Mouse (Mus musculus): ENCODE results near the gene Vps37d. TPM values are rescaled to one million over a fixed set of nuclear protein-coding genes. Genes with fewer than 3 reads are reported as not detected.
A peak's percentile ranks its signal among the peaks of the same experiment; 100 is the strongest.

The Vps37d gene
- total and polyA plus RNA-seq, 2 experiments from 2014 or later: 31.1 to 71.1 TPM

DNA sequence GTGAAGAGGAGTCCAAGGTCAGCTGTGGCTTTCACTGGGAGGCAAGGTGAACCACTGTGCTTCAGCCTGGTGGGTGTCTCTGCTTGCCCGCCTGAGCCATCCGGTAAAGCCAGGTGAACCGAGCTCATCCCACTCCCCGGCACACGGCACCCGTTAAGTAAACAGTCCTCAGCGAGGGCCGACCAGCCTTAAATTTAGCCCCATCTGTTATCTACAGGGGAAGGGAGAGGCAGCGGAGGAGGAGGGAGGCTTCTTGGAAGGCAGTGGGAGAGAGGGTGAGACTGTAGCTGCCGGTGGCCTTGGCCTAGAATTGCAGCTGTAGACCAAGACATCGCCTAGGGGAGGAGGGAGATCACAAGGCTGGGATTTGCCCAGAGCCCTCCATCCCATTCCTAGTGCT lies 37.3 kb downstream of the Vps37d start:
- no peak for TF ChIP-seq CTCF (IDR thresholded peaks at IDR 0.05; ENCODE audit: low read depth)
- Histone ChIP-seq H3K4me1 (ENCODE audit: insufficient read depth) (no peaks in the 10 kb centered on the region), H3K27me3 (ENCODE audit: insufficient read depth, low read length) (no peaks in the 10 kb centered on the region), H3K4me2 (ENCODE audit: low read depth) (no peak overlapping the region), H3K9me3 (ENCODE audit: low read length) (no peaks in the 10 kb centered on the region), H3K9ac (no peak overlapping the region), H3K36me3 (ENCODE audit: insufficient read depth) (peaks cover 21% of the 10 kb centered on the region), H3K4me3 (ENCODE audit: low read depth, low read length) (no peak overlapping the region), H3K27ac (ENCODE audit: low read depth, low read length) (peak overlapping the region; percentile 77)
- 79% methylated on average over 11 of the region's 11 CpGs for WGBS
- DNase-seq: no peak
- ATAC-seq: no peak

DNA sequence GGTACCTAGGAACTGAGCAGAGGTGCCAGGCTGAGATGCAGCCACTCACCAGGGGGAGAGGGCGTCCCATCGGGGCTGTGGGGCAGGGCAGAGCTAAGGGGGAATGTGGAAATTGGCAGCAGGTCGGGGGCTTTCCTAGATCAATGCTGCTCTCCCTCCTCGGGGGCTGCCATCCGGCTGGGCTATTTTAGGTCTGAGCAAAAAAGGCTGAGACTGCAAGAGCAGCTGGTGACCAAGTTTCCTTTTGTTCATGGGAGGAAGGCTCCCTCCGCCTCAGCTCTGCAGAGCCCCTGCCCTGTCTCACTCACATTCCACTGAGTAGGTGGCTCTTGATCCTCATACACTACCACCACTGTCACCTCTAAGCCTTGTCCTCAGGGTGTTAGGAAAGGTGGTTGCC lies 38.0 kb downstream of the Vps37d start:
- no peak for TF ChIP-seq CTCF (IDR thresholded peaks at IDR 0.05; ENCODE audit: low read depth)
- Histone ChIP-seq H3K36me3 (ENCODE audit: insufficient read depth) (peaks cover 19% of the 10 kb centered on the region), H3K27me3 (ENCODE audit: insufficient read depth, low read length) (no peaks in the 10 kb centered on the region), H3K9ac (no peak overlapping the region), H3K4me3 (ENCODE audit: low read depth, low read length) (no peak overlapping the region), H3K27ac (ENCODE audit: low read depth, low read length) (peak overlapping the region; percentile 77), H3K9me3 (ENCODE audit: low read length) (no peaks in the 10 kb centered on the region), H3K4me2 (ENCODE audit: low read depth) (no peak overlapping the region), H3K4me1 (ENCODE audit: insufficient read depth) (no peaks in the 10 kb centered on the region)
- peak; percentile 71 for ATAC-seq
- DNase-seq: peak; percentile 37
- 35% methylated on average over 6 of the region's 6 CpGs for WGBS

DNA sequence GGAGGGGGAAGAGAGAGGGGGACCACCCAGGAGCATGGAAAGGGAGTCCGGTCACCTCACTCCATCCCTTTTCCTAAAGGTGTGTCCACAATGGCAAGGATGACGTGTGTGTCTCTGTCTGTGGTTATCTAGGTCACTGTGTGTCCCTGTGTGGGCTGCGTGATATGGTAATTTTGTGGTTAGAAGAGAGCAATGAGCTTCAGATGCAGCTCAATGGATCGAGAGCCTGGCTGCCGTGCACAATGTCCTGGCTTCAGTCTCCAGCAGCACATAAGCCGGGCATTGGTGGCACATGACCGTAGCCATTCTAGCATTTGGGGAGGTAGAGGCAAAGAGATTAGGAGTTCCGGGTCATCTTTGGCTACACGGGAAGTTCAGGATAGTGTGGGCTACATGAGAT lies 38.5 kb downstream of the Vps37d start:
- H3K36me3 ChIP-seq (ENCODE audit: insufficient read depth): peaks cover 15% of the 10 kb centered on the region
- H3K9ac ChIP-seq: no peak overlapping the region
- no peaks in the 10 kb centered on the region for H3K27me3 ChIP-seq (ENCODE audit: insufficient read depth, low read length)
- H3K4me3 ChIP-seq (ENCODE audit: low read depth, low read length): no peak overlapping the region
- ATAC-seq: no peak
- 86% methylated on average over 9 of the region's 9 CpGs for WGBS
- H3K4me2 ChIP-seq (ENCODE audit: low read depth): no peak overlapping the region
- H3K4me1 ChIP-seq (ENCODE audit: insufficient read depth): no peaks in the 10 kb centered on the region
- H3K9me3 ChIP-seq (ENCODE audit: low read length): no peaks in the 10 kb centered on the region
- DNase-seq: no peak
- no peak for TF ChIP-seq CTCF (IDR thresholded peaks at IDR 0.05; ENCODE audit: low read depth)
- H3K27ac ChIP-seq (ENCODE audit: low read depth, low read length): peak overlapping the region; percentile 77

DNA sequence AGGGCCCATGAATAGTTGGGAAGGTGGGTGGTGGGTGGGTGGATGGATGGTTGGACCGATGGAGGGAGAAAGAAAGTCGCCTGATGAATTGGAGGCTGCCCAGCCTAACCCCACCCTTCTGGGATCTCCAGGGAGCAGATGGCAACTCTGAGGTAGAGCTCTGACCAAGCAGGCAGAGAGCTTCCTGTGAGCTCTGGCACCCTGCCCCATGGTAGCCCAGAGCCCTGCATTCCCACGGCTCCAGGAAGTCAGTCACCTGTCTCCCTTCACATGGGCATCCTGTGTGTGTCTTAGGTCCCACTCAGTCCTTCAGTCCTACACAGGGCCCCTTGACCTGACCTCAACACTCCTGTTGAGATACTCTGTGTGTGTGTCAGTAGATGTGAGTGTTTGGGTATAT lies 40.1 kb downstream of the Vps37d start:
- Histone ChIP-seq H3K27ac (ENCODE audit: low read depth, low read length) (no peak overlapping the region), H3K9ac (no peak overlapping the region), H3K4me2 (ENCODE audit: low read depth) (no peak overlapping the region), H3K9me3 (ENCODE audit: low read length) (no peaks in the 10 kb centered on the region), H3K4me1 (ENCODE audit: insufficient read depth) (no peaks in the 10 kb centered on the region), H3K27me3 (ENCODE audit: insufficient read depth, low read length) (no peaks in the 10 kb centered on the region), H3K36me3 (ENCODE audit: insufficient read depth) (peaks cover 15% of the 10 kb centered on the region), H3K4me3 (ENCODE audit: low read depth, low read length) (no peak overlapping the region)
- ATAC-seq (no peak), DNase-seq (no peak)
- TF ChIP-seq CTCF (IDR thresholded peaks at IDR 0.05; ENCODE audit: low read depth): no peak
- 88% methylated on average over 3 of the region's 3 CpGs for WGBS

DNA sequence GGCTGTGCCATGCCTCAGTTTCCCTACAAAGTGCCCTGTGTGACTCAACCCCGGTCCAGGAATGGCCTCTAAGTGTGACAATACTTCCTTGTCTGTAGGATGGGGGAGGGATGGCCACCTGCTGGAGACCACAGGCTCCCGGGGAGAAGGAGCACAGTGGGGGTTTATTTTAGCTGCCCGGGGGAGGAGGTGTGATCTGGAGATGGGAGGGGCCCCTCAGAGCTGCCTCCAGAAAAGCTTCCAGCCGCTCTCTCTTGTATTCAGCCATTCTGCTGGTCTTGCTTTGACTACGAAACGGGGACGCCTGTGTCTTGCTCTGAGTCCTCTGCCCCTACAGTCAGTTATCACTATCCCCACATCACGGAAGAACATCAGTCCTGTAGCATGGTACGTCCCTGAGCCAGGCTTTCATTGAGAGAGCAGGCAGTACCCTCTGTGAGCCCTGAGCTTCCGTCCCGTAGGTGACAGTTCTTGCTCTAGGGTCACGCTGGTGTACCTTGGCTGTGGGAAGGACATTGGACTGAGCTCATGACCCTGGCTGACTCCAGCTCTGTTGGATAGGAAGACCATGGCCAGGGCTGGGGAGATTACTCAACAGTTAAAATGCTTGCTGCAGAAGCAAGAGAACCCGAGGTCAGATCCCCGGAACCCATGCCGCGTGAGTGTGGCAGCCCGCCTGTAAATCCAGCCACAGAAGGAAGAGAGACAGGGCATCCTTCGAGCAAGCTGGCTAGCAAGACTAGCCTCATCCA lies 42.3 kb downstream of the Vps37d start:
- Histone ChIP-seq H3K27ac (ENCODE audit: low read depth, low read length) (no peak overlapping the region), H3K9ac (no peak overlapping the region), H3K9me3 (ENCODE audit: low read length) (no peaks in the 10 kb centered on the region), H3K4me3 (ENCODE audit: low read depth, low read length) (no peak overlapping the region), H3K36me3 (ENCODE audit: insufficient read depth) (peaks cover 15% of the 10 kb centered on the region), H3K4me1 (ENCODE audit: insufficient read depth) (no peaks in the 10 kb centered on the region), H3K4me2 (ENCODE audit: low read depth) (no peak overlapping the region), H3K27me3 (ENCODE audit: insufficient read depth, low read length) (no peaks in the 10 kb centered on the region)
- TF ChIP-seq CTCF (IDR thresholded peaks at IDR 0.05; ENCODE audit: low read depth): no peak
- WGBS: 71% methylated on average over 18 of the region's 18 CpGs
- no peak for DNase-seq
- no peak for ATAC-seq

DNA sequence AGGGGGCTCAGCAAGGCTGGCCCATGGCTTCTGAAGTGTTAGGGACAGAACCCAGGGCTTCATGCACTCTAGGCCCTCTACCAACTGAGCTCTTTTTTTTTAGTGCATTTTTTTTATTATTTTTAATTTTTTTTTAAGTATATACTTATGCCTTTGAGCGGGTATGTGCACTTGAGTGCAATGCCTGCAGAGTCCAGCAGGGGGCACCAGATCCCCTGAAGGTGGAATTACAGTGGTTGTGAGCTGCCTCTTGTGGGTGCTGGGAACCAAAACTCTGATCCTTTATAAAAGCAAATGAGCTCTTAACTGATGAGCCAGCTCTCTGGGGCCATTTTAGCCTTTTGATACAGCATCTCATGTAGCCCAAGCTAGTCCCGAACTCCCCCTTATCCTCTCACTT lies 43.5 kb downstream of the Vps37d start:
- WGBS: 96% methylated on average over 2 of the region's 2 CpGs
- Histone ChIP-seq H3K4me3 (ENCODE audit: low read depth, low read length) (no peak overlapping the region), H3K36me3 (ENCODE audit: insufficient read depth) (peaks cover 15% of the 10 kb centered on the region), H3K9ac (no peak overlapping the region), H3K27me3 (ENCODE audit: insufficient read depth, low read length) (no peaks in the 10 kb centered on the region), H3K9me3 (ENCODE audit: low read length) (no peaks in the 10 kb centered on the region), H3K4me1 (ENCODE audit: insufficient read depth) (no peaks in the 10 kb centered on the region), H3K4me2 (ENCODE audit: low read depth) (no peak overlapping the region), H3K27ac (ENCODE audit: low read depth, low read length) (no peak overlapping the region)
- peak; percentile 27; the same call in 1 of the 2 replicates for TF ChIP-seq CTCF (IDR thresholded peaks at IDR 0.05; ENCODE audit: low read depth)
- ATAC-seq (no peak), DNase-seq (no peak)

DNA sequence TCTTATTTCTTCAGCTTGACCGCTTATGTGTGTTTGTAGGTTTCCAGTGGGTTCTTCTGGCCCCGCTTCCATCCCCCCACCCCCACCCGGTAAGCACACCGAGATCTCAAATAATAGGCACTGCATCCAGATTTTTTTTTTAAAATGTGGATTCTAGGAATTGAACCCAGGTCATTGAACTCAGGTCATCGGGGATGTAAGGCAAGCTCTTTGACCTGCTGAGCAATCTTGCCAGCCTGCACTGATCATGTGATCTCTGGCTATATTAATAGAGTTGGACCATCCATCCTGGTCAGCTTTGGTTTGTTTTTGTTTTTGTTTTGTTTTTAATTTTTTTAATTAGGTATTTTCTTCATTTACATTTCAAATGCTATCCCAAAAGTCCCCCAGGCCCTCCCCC lies 45.5 kb downstream of the Vps37d start:
- H3K27ac ChIP-seq (ENCODE audit: low read depth, low read length): no peak overlapping the region
- H3K9ac ChIP-seq: no peak overlapping the region
- no peaks in the 10 kb centered on the region for H3K9me3 ChIP-seq (ENCODE audit: low read length)
- no peak overlapping the region for H3K4me2 ChIP-seq (ENCODE audit: low read depth)
- ATAC-seq (no peak), DNase-seq (no peak)
- H3K36me3 ChIP-seq (ENCODE audit: insufficient read depth): peaks cover 4% of the 10 kb centered on the region; the same call in 1 of the 2 replicates
- H3K4me3 ChIP-seq (ENCODE audit: low read depth, low read length): no peak overlapping the region
- TF ChIP-seq CTCF (IDR thresholded peaks at IDR 0.05; ENCODE audit: low read depth): no peak
- WGBS: 89% methylated on average over 5 of the region's 5 CpGs
- 0 out of 2 replicates have a peak, but pooled peaks cover 5% of the 10 kb centered on the region for H3K4me1 ChIP-seq (ENCODE audit: insufficient read depth)
- no peaks in the 10 kb centered on the region for H3K27me3 ChIP-seq (ENCODE audit: insufficient read depth, low read length)

Data from forebrain, postnatal 0 days (tissue).